Mouse (Mus musculus) intestine, embryonic 16.5 days (tissue): ENCODE measurements at regions not wholly inside any gene's neighbourhood (a gene's known extent, or its start where the extent isn't known, plus 50 kb on each side); places are given as distances from the start of the nearest gene placed in this dataset.
A peak's percentile ranks its signal among the peaks of the same experiment; 100 is the strongest.

Experiments
- ATAC-seq: fragments of 200-750 bp; cut with Nextera tagmentation; 2 replicates; pipeline ENCODE4 v1.8.0; 2017; ENCODE audit warnings: moderate TSS enrichment, moderate library complexity
- H3K27ac ChIP-seq: fragments of 300-500 bp; sonication (generic); 2 replicates; pipeline ENCODE4 v1.5.1; 2014; ENCODE audit warnings: mild to moderate bottlenecking, low read length
- H3K27me3 ChIP-seq: fragments of 300-500 bp; sonication (generic); replicated peaks from 2 replicates; pipeline ENCODE4 v1.6.1; 2014; ENCODE audit warnings: low read length, control low read depth, mixed read lengths; ENCODE audit not compliant: control insufficient read depth, insufficient read depth
- H3K36me3 ChIP-seq: fragments of 300-500 bp; sonication (generic); 2 replicates; pipeline ENCODE4 v1.6.1; 2014; ENCODE audit warnings: low read length, control low read depth; ENCODE audit not compliant: control insufficient read depth, insufficient read depth
- H3K4me1 ChIP-seq: fragments of 300-500 bp; sonication (generic); 2 replicates; pipeline ENCODE4 v1.6.1; 2014; ENCODE audit warnings: low read length, control low read depth, mixed read lengths; ENCODE audit not compliant: control insufficient read depth, insufficient read depth
- H3K4me2 ChIP-seq: fragments of 300-500 bp; sonication (generic); 2 replicates; pipeline ENCODE4 v1.6.1; 2014; ENCODE audit warnings: low read depth, low read length, control low read depth
- H3K4me3 ChIP-seq: fragments of 300-500 bp; sonication (generic); 2 replicates; pipeline ENCODE4 v1.5.1; 2014; ENCODE audit warnings: mild to moderate bottlenecking, low read length
- H3K9ac ChIP-seq: fragments of 300-500 bp; sonication (generic); 2 replicates; pipeline ENCODE4 v1.6.1; 2014; ENCODE audit warnings: low read depth, low read length
- H3K9me3 ChIP-seq: fragments of 300-500 bp; sonication (generic); 2 replicates; pipeline ENCODE4 v1.6.1; 2016; ENCODE audit warnings: low read length, control low read depth; ENCODE audit not compliant: control insufficient read depth
- WGBS: fragments of 180-500 bp; shearing (Covaris S2); extraction: QIAGEN DNeasy Blood & Tissue Kit; methylation state at CpG from one replicate; pipeline ENCODE4 v1.1.7; 2014; 5-methylcytosine and 5-hydroxymethylcytosine counted together

GRCm38 (mm10) chr6:52424440-52424839, 111.1 kb downstream of the Evx1 start:
- Histone ChIP-seq H3K4me1 (0 out of 2 replicates have a peak, but pooled peaks cover 3% of the 10 kb centered on the region), H3K4me2 (no peak overlapping the region), H3K4me3 (no peak overlapping the region), H3K9ac (no peak overlapping the region), H3K27me3 (no peaks in the 10 kb centered on the region), H3K36me3 (no peaks in the 10 kb centered on the region), H3K27ac (0 out of 2 replicates have a peak overlapping the region, but pooled peaks have one; percentile 13), H3K9me3 (no peaks in the 10 kb centered on the region)
- WGBS: 61% methylated on average over 5 of the region's 5 CpGs
- no peak for ATAC-seq

- WGBS: 98% methylated on average over 4 of the region's 4 CpGs
- Histone ChIP-seq H3K27me3 (no peaks in the 10 kb centered on the region), H3K9ac (no peak overlapping the region), H3K36me3 (no peaks in the 10 kb centered on the region), H3K4me3 (no peak overlapping the region), H3K4me1 (0 out of 2 replicates have a peak, but pooled peaks cover 3% of the 10 kb centered on the region), H3K4me2 (no peak overlapping the region), H3K9me3 (no peaks in the 10 kb centered on the region), H3K27ac (no peak overlapping the region)
- ATAC-seq: no peak
These were observed 111.8 kb downstream of the Evx1 start for GRCm38 (mm10) chr6:52425082-52425481.

GRCm38 (mm10) chr6:52428489-52429203, 115.3 kb downstream of the Evx1 start:
- no peak overlapping the region for H3K27ac ChIP-seq
- ATAC-seq: peak; percentile 60; the same call in 1 of the 2 replicates
- H3K4me3 ChIP-seq: no peak overlapping the region
- H3K9me3 ChIP-seq: no peaks in the 10 kb centered on the region
- 48% methylated on average over 11 of the region's 11 CpGs for WGBS
- no peaks in the 10 kb centered on the region for H3K36me3 ChIP-seq
- H3K4me1 ChIP-seq: 0 out of 2 replicates have a peak, but pooled peaks cover 3% of the 10 kb centered on the region
- H3K9ac ChIP-seq: no peak overlapping the region
- H3K27me3 ChIP-seq: no peaks in the 10 kb centered on the region
- H3K4me2 ChIP-seq: no peak overlapping the region

- Histone ChIP-seq H3K4me3 (no peak overlapping the region), H3K27ac (no peak overlapping the region; the same call in 1 of the 2 replicates), H3K4me1 (0 out of 2 replicates have a peak, but pooled peaks cover 3% of the 10 kb centered on the region), H3K27me3 (no peaks in the 10 kb centered on the region), H3K36me3 (no peaks in the 10 kb centered on the region), H3K9me3 (no peaks in the 10 kb centered on the region), H3K4me2 (no peak overlapping the region), H3K9ac (no peak overlapping the region)
- WGBS: 66% methylated on average over 5 of the region's 5 CpGs
- ATAC-seq: no peak
These were observed 115.9 kb downstream of the Evx1 start for GRCm38 (mm10) chr6:52429204-52429552.

GRCm38 (mm10) chr6:52433234-52433633, 119.9 kb downstream of the Evx1 start:
- 82% methylated on average over 2 of the region's 2 CpGs for WGBS
- no peaks in the 10 kb centered on the region for H3K9me3 ChIP-seq
- H3K4me1 ChIP-seq: 0 out of 2 replicates have a peak, but pooled peaks cover 3% of the 10 kb centered on the region
- no peak overlapping the region for H3K27ac ChIP-seq
- H3K27me3 ChIP-seq: no peaks in the 10 kb centered on the region
- no peak overlapping the region for H3K4me3 ChIP-seq
- H3K9ac ChIP-seq: no peak overlapping the region
- ATAC-seq: no peak
- H3K36me3 ChIP-seq: no peaks in the 10 kb centered on the region
- H3K4me2 ChIP-seq: no peak overlapping the region

- WGBS: 80% methylated on average over 4 of the region's 4 CpGs
- H3K4me2 ChIP-seq: no peak overlapping the region
- no peak overlapping the region for H3K9ac ChIP-seq
- H3K4me1 ChIP-seq: no peaks in the 10 kb centered on the region
- no peak for ATAC-seq
- H3K27me3 ChIP-seq: no peaks in the 10 kb centered on the region
- H3K4me3 ChIP-seq: no peak overlapping the region
- no peaks in the 10 kb centered on the region for H3K9me3 ChIP-seq
- no peaks in the 10 kb centered on the region for H3K36me3 ChIP-seq
- no peak overlapping the region for H3K27ac ChIP-seq
These were observed 121.5 kb downstream of the Evx1 start for GRCm38 (mm10) chr6:52434771-52435170.

- Histone ChIP-seq H3K9me3 (no peaks in the 10 kb centered on the region), H3K4me1 (no peaks in the 10 kb centered on the region), H3K4me2 (no peak overlapping the region), H3K36me3 (no peaks in the 10 kb centered on the region), H3K9ac (no peak overlapping the region), H3K4me3 (no peak overlapping the region), H3K27ac (no peak overlapping the region), H3K27me3 (no peaks in the 10 kb centered on the region)
- WGBS: 84% methylated on average over 5 of the region's 5 CpGs
- no peak for ATAC-seq
These were observed 122.1 kb downstream of the Evx1 start for GRCm38 (mm10) chr6:52435358-52435757.

GRCm38 (mm10) chr6:52438366-52438765, 125.1 kb downstream of the Evx1 start:
- Histone ChIP-seq H3K9ac (no peak overlapping the region), H3K4me1 (peaks cover 5% of the 10 kb centered on the region), H3K9me3 (no peaks in the 10 kb centered on the region), H3K27me3 (no peaks in the 10 kb centered on the region), H3K4me3 (no peak overlapping the region), H3K4me2 (no peak overlapping the region), H3K36me3 (no peaks in the 10 kb centered on the region), H3K27ac (no peak overlapping the region)
- no peak for ATAC-seq
- WGBS: 49% methylated on average over 8 of the region's 8 CpGs

GRCm38 (mm10) chr6:52439204-52439603, 125.9 kb downstream of the Evx1 start:
- no peaks in the 10 kb centered on the region for H3K27me3 ChIP-seq
- H3K4me1 ChIP-seq: peaks cover 7% of the 10 kb centered on the region
- H3K36me3 ChIP-seq: no peaks in the 10 kb centered on the region
- H3K4me2 ChIP-seq: no peak overlapping the region
- H3K27ac ChIP-seq: no peak overlapping the region
- WGBS: 75% methylated on average over 7 of the region's 7 CpGs
- no peak for ATAC-seq
- H3K9me3 ChIP-seq: no peaks in the 10 kb centered on the region
- no peak overlapping the region for H3K4me3 ChIP-seq
- H3K9ac ChIP-seq: no peak overlapping the region

GRCm38 (mm10) chr6:52440160-52440559, 126.9 kb downstream of the Evx1 start:
- Histone ChIP-seq H3K9ac (no peak overlapping the region), H3K4me1 (peaks cover 7% of the 10 kb centered on the region), H3K4me3 (no peak overlapping the region), H3K36me3 (no peaks in the 10 kb centered on the region), H3K4me2 (no peak overlapping the region), H3K27ac (no peak overlapping the region), H3K27me3 (no peaks in the 10 kb centered on the region), H3K9me3 (no peaks in the 10 kb centered on the region)
- WGBS: 68% methylated on average over 3 of the region's 3 CpGs
- no peak for ATAC-seq
